Mouse (Mus musculus): ENCODE measurements around the gene Xntrpc. TPM values are rescaled to one million over a fixed set of nuclear protein-coding genes. Genes with fewer than 3 reads are reported as not detected.
A peak's percentile ranks its signal among the peaks of the same experiment; 100 is the strongest.

Xntrpc gene
- polyA plus RNA-seq, 1 experiment from 2014 or later: 0.48 TPM

DNA sequence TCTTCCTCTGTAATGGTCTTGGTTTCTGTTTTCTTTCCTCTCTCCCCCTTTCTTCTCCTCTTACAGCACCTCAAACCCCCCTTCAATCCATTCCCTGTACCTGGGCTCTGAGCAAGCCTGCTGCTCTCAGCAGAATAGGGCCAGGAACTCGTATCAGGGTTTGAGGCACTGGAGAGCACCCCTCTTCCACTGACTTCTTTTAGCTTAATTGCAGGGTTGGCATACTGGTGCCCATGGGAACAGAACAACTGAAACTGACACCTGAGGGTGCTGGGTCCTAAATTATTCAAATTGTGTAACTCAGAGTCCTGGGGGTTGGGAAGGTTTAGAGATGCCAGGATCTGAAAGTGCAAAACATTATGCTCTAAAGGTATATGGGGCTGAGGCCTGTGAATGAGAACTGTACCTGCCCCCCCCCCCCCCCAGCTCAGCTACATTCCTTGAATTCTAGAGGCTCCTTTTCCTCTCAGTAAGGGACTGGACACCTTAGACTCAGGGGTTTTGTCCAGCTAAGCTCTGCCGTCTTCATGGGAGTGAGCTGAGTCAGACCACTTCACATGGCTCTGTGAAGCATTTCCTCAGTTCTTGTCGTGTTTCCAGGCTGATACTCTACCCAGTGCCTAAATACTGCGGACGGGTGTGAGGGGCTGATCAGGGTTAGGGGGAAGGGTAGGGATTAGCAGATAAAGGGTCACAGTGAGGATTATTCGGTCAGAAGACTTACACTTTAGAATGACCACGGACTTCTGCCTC lies 51.2 kb downstream of the Xntrpc start, which contains the start of gene Chrna10:
Gene Chrna10, minus strand, starts transcription at position 250 of the 753 bp plus-strand sequence.
- Histone ChIP-seq H3K9me3 (ENCODE audit: control insufficient read depth, low read length) (no peaks in the 10 kb centered on the region), H3K4me3 (ENCODE audit: low read length) (no peak within 1 kb of the TSS), H3K9ac (ENCODE audit: low read depth, low read length) (no peak within 1 kb of the TSS), H3K4me1 (ENCODE audit: control insufficient read depth, insufficient read depth, low read length) (no peaks in the 10 kb centered on the region), H3K27me3 (replicated peaks; ENCODE audit: control insufficient read depth, insufficient read depth, low read length) (no peaks in the 10 kb centered on the region), H3K27ac (ENCODE audit: low read length) (no peak within 1 kb of the TSS), H3K36me3 (ENCODE audit: control insufficient read depth, insufficient read depth, low read length) (peaks cover 12% of the 10 kb centered on the region; the same call in 1 of the 2 replicates), H3K4me2 (ENCODE audit: low read depth, low read length) (no peak within 1 kb of the TSS)
- 43% methylated on average over 7 of the region's 7 CpGs for WGBS
- no peak for ATAC-seq

DNA sequence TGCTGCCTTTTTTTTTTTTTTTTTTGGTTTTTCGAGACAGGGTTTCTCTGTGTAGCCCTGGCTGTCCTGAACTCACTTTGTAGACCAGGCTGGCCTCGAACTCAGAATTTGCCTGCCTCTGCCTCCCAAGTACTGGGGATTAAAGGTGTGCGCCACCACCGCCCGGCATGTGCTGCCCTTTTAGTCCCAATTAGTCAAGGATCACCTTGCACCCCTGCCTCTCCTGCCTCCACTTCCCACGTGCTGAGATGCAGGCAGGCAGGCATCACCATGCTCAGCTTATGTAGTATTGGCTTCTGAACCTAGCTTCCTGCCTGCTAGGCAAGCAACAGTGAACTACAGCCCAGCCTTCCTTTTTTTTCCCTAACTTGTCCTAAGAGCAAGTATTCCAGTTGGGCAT lies 51.9 kb downstream of the Xntrpc start:
- 79% methylated on average over 6 of the region's 6 CpGs for WGBS
- H3K9me3 ChIP-seq (ENCODE audit: control insufficient read depth, low read length): no peaks in the 10 kb centered on the region
- H3K4me2 ChIP-seq (ENCODE audit: low read depth, low read length): no peak overlapping the region
- H3K9ac ChIP-seq (ENCODE audit: low read depth, low read length): no peak overlapping the region
- H3K27ac ChIP-seq (ENCODE audit: low read length): no peak overlapping the region
- H3K36me3 ChIP-seq (ENCODE audit: control insufficient read depth, insufficient read depth, low read length): peaks cover 16% of the 10 kb centered on the region; the same call in 1 of the 2 replicates
- ATAC-seq: no peak
- no peaks in the 10 kb centered on the region for H3K27me3 ChIP-seq (replicated peaks; ENCODE audit: control insufficient read depth, insufficient read depth, low read length)
- no peaks in the 10 kb centered on the region for H3K4me1 ChIP-seq (ENCODE audit: control insufficient read depth, insufficient read depth, low read length)
- H3K4me3 ChIP-seq (ENCODE audit: low read length): no peak overlapping the region

- Histone ChIP-seq H3K36me3 (ENCODE audit: control insufficient read depth, insufficient read depth, low read length) (peaks cover 39% of the 10 kb centered on the region), H3K27me3 (replicated peaks; ENCODE audit: control insufficient read depth, insufficient read depth, low read length) (no peaks in the 10 kb centered on the region), H3K4me1 (ENCODE audit: control insufficient read depth, insufficient read depth, low read length) (no peaks in the 10 kb centered on the region), H3K27ac (ENCODE audit: low read length) (no peak overlapping the region), H3K9ac (ENCODE audit: low read depth, low read length) (no peak overlapping the region), H3K9me3 (ENCODE audit: control insufficient read depth, low read length) (no peaks in the 10 kb centered on the region), H3K4me3 (ENCODE audit: low read length) (no peak overlapping the region), H3K4me2 (ENCODE audit: low read depth, low read length) (no peak overlapping the region)
- ATAC-seq: no peak
- WGBS: 94% methylated on average over 10 of the region's 10 CpGs
Measured at GRCm38 (mm10) chr7:102120326-102120725, 54.8 kb downstream of the Xntrpc start.

- 85% methylated on average over 4 of the region's 4 CpGs for WGBS
- Histone ChIP-seq H3K4me2 (ENCODE audit: low read depth, low read length) (no peak overlapping the region), H3K4me1 (ENCODE audit: control insufficient read depth, insufficient read depth, low read length) (no peaks in the 10 kb centered on the region), H3K4me3 (ENCODE audit: low read length) (no peak overlapping the region), H3K9ac (ENCODE audit: low read depth, low read length) (no peak overlapping the region), H3K27ac (ENCODE audit: low read length) (peak overlapping the region; percentile 33; the same call in 1 of the 2 replicates), H3K36me3 (ENCODE audit: control insufficient read depth, insufficient read depth, low read length) (peaks cover 25% of the 10 kb centered on the region), H3K27me3 (replicated peaks; ENCODE audit: control insufficient read depth, insufficient read depth, low read length) (no peaks in the 10 kb centered on the region), H3K9me3 (ENCODE audit: control insufficient read depth, low read length) (no peaks in the 10 kb centered on the region)
- ATAC-seq: no peak
Measured at GRCm38 (mm10) chr7:102132395-102132794, 66.9 kb downstream of the Xntrpc start.

- Histone ChIP-seq H3K36me3 (ENCODE audit: control insufficient read depth, insufficient read depth, low read length) (peaks cover 21% of the 10 kb centered on the region), H3K9me3 (ENCODE audit: control insufficient read depth, low read length) (no peaks in the 10 kb centered on the region), H3K27me3 (replicated peaks; ENCODE audit: control insufficient read depth, insufficient read depth, low read length) (no peaks in the 10 kb centered on the region), H3K4me1 (ENCODE audit: control insufficient read depth, insufficient read depth, low read length) (no peaks in the 10 kb centered on the region), H3K9ac (ENCODE audit: low read depth, low read length) (no peak overlapping the region), H3K4me2 (ENCODE audit: low read depth, low read length) (no peak overlapping the region), H3K4me3 (ENCODE audit: low read length) (no peak overlapping the region), H3K27ac (ENCODE audit: low read length) (no peak overlapping the region)
- WGBS: 96% methylated on average over 1 of the region's 1 CpGs
- ATAC-seq: no peak
Measured at GRCm38 (mm10) chr7:102137464-102137863, 72.0 kb downstream of the Xntrpc start.

DNA sequence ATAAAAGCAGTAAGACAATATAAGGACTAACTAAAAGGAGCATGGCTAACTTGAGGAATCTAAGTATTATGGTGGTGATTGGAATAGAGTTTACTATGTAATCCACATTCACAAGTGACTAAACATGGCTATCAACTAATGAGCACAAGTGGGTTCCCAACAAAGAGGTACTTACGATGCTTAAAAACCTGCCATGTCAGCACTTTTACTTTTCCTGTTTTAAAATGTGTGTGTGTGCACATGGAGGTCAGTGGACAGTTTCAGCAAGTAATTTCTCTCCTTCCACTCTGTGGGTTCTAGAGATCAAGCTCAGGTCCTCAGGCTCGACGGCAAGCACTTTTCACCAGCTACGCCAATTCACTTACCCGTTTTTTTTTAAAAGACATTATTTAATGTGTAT lies 72.4 kb downstream of the Xntrpc start:
- Histone ChIP-seq H3K27ac (ENCODE audit: low read length) (no peak overlapping the region), H3K9ac (ENCODE audit: low read depth, low read length) (no peak overlapping the region), H3K36me3 (ENCODE audit: control insufficient read depth, insufficient read depth, low read length) (peaks cover 18% of the 10 kb centered on the region), H3K9me3 (ENCODE audit: control insufficient read depth, low read length) (no peaks in the 10 kb centered on the region), H3K4me3 (ENCODE audit: low read length) (no peak overlapping the region), H3K27me3 (replicated peaks; ENCODE audit: control insufficient read depth, insufficient read depth, low read length) (no peaks in the 10 kb centered on the region), H3K4me1 (ENCODE audit: control insufficient read depth, insufficient read depth, low read length) (no peaks in the 10 kb centered on the region), H3K4me2 (ENCODE audit: low read depth, low read length) (no peak overlapping the region)
- 95% methylated on average over 5 of the region's 5 CpGs for WGBS
- ATAC-seq: no peak

Other genes starting within 250 kb of the Xntrpc start
- 2.2 and 2.4 TPM in 2 replicates for gene Phox2a, start 247.4 kb upstream of the Xntrpc start, polyA plus RNA-seq (2015; fragmentation: Nextera tagmentation; extraction: Ambion mirVana)
- 27.2 and 28.2 TPM in 2 replicates for gene Inppl1, start 227.5 kb upstream of the Xntrpc start, polyA plus RNA-seq (2015; fragmentation: Nextera tagmentation; extraction: Ambion mirVana)
- gene Folr2, start 208.5 kb upstream of the Xntrpc start, polyA plus RNA-seq (2015; fragmentation: Nextera tagmentation; extraction: Ambion mirVana): 2.6 and 3.2 TPM in 2 replicates
- 61.0 and 66.3 TPM in 2 replicates for gene Anapc15, start 202.0 kb upstream of the Xntrpc start, polyA plus RNA-seq (2015; fragmentation: Nextera tagmentation; extraction: Ambion mirVana)
- gene Folr1, start 194.9 kb upstream of the Xntrpc start, polyA plus RNA-seq (2015; fragmentation: Nextera tagmentation; extraction: Ambion mirVana): 201 and 253 TPM in 2 replicates
- 236 and 245 TPM in 2 replicates for gene Lamtor1, start 159.8 kb upstream of the Xntrpc start, polyA plus RNA-seq (2015; fragmentation: Nextera tagmentation; extraction: Ambion mirVana)
- gene Tomt, start 159.4 kb upstream of the Xntrpc start, polyA plus RNA-seq (2015; fragmentation: Nextera tagmentation; extraction: Ambion mirVana): 0.24 and 0.28 TPM in 2 replicates
- gene Lrrc51, start 131.8 kb upstream of the Xntrpc start, polyA plus RNA-seq (2015; fragmentation: Nextera tagmentation; extraction: Ambion mirVana): 9.7 and 10.1 TPM in 2 replicates
- gene Numa1, start 131.6 kb upstream of the Xntrpc start, polyA plus RNA-seq (2015; fragmentation: Nextera tagmentation; extraction: Ambion mirVana): 39.9 and 41.9 TPM in 2 replicates
- 1.9 and 2.1 TPM in 2 replicates for gene Il18bp, start 47.0 kb upstream of the Xntrpc start, polyA plus RNA-seq (2015; fragmentation: Nextera tagmentation; extraction: Ambion mirVana)
- gene Rnf121, start 244 bp upstream of the Xntrpc start, polyA plus RNA-seq (2015; fragmentation: Nextera tagmentation; extraction: Ambion mirVana): 33.0 and 35.5 TPM in 2 replicates
- 17.7 and 21.6 TPM in 2 replicates for gene Xndc1, start 202 bp upstream of the Xntrpc start, polyA plus RNA-seq (2015; fragmentation: Nextera tagmentation; extraction: Ambion mirVana)
- gene Trpc2, start 17.4 kb downstream of the Xntrpc start, polyA plus RNA-seq (2015; fragmentation: Nextera tagmentation; extraction: Ambion mirVana): not detected in 2 replicates
- 0.18 and 0.22 TPM in 2 replicates for gene Art1, start 36.0 kb downstream of the Xntrpc start, polyA plus RNA-seq (2015; fragmentation: Nextera tagmentation; extraction: Ambion mirVana)
- gene Art5, start 43.8 kb downstream of the Xntrpc start, polyA plus RNA-seq (2015; fragmentation: Nextera tagmentation; extraction: Ambion mirVana): 0.48 and 0.77 TPM in 2 replicates
- 0.09 and 0.10 TPM in 2 replicates for gene Chrna10, start 51.1 kb downstream of the Xntrpc start, polyA plus RNA-seq (2015; fragmentation: Nextera tagmentation; extraction: Ambion mirVana)
- 27.5 and 27.9 TPM in 2 replicates for gene Nup98, start 144.5 kb downstream of the Xntrpc start, polyA plus RNA-seq (2015; fragmentation: Nextera tagmentation; extraction: Ambion mirVana)
- 121 and 126 TPM in 2 replicates for gene Pgap2, start 144.5 kb downstream of the Xntrpc start, polyA plus RNA-seq (2015; fragmentation: Nextera tagmentation; extraction: Ambion mirVana)
- 69.4 and 71.3 TPM in 2 replicates for gene Rhog, start 190.3 kb downstream of the Xntrpc start, polyA plus RNA-seq (2015; fragmentation: Nextera tagmentation; extraction: Ambion mirVana)
- gene Stim1, start 202.1 kb downstream of the Xntrpc start, polyA plus RNA-seq (2015; fragmentation: Nextera tagmentation; extraction: Ambion mirVana): 20.9 and 21.1 TPM in 2 replicates